Mouse (Mus musculus): Measurements from ENCODE around the gene 4930415O20Rik.

GRCm38 (mm10) chr15:98610131-98610633 is 39.4 kb downstream of the 4930415O20Rik start:
- TF ChIP-seq GATA1 (IDR thresholded peaks at IDR 0.05; ENCODE audit: borderline replicate concordance, low read length) (no peak), FLI1 (IDR thresholded peaks at IDR 0.05; ENCODE audit: low read length) (no peak)
